Mouse (Mus musculus) kidney, postnatal 0 days (tissue): ENCODE data around the gene Olfr1564. TPM values are rescaled to one million over a fixed set of nuclear protein-coding genes. Genes with fewer than 3 reads are reported as not detected.

Experiments
- polyA plus RNA-seq: library from polyadenylated mRNA; unstranded; fragments of >200 nt; fragmentation: Nextera tagmentation; extraction: Ambion mirVana; gene quantifications from 2 replicates; pipeline ENCODE4 v1.2.1, GENCODE M21; 2015

The Olfr1564 gene
- polyA plus RNA-seq, 1 experiment from 2014 or later = not detected

Other genes starting within 250 kb of the Olfr1564 start
- 8.7 and 8.8 TPM in 2 replicates for gene Zfp952, start 228.6 kb downstream of the Olfr1564 start, polyA plus RNA-seq
- gene Zfp763, start 188.3 kb downstream of the Olfr1564 start, polyA plus RNA-seq = 9.8 and 11.5 TPM in 2 replicates
- gene 4921501E09Rik, start 153.6 kb downstream of the Olfr1564 start, polyA plus RNA-seq = not detected in 2 replicates
- 5.6 and 6.3 TPM in 2 replicates for gene Zfp563, start 132.4 kb downstream of the Olfr1564 start, polyA plus RNA-seq
- not detected in 2 replicates for gene Morc2b, start 82.0 kb downstream of the Olfr1564 start, polyA plus RNA-seq
- not detected in 2 replicates for gene Olfr55, start 53.2 kb downstream of the Olfr1564 start, polyA plus RNA-seq
- not detected in 2 replicates for gene Olfr239, start 30.4 kb downstream of the Olfr1564 start, polyA plus RNA-seq
- gene Zfp955a, start 33.5 kb upstream of the Olfr1564 start, polyA plus RNA-seq = 12.7 and 15.0 TPM in 2 replicates
- gene Olfr63, start 43.0 kb upstream of the Olfr1564 start, polyA plus RNA-seq = 0.01 and 0.03 TPM in 2 replicates
- 8.6 and 11.9 TPM in 2 replicates for gene Zfp955b, start 67.9 kb upstream of the Olfr1564 start, polyA plus RNA-seq
- gene Zfp81, start 137.2 kb upstream of the Olfr1564 start, polyA plus RNA-seq = 9.2 and 9.6 TPM in 2 replicates
- 11.4 and 12.6 TPM in 2 replicates for gene Zfp101, start 173.0 kb upstream of the Olfr1564 start, polyA plus RNA-seq
- gene Actl9, start 211.2 kb upstream of the Olfr1564 start, polyA plus RNA-seq = not detected in 2 replicates